Mouse (Mus musculus): ENCODE results near the gene Ndst2. TPM values are rescaled to one million over a fixed set of nuclear protein-coding genes. Genes with fewer than 3 reads are reported as not detected.

The Ndst2 gene
- 11.9 TPM for polyA plus RNA-seq (2012; fragmentation: generic; extraction: Trizol)

GRCm38 (mm10) chr14:20733952-20734774 is at the start of gene Ndst2:
Gene Ndst2, minus strand, starts transcription at chr14:20734562.
- peak; percentile 93 for TF ChIP-seq POLR2A (IDR thresholded peaks at IDR 0.05; ENCODE audit: insufficient read length, low read depth)
- peak in 1 of 3 experiments; percentile 39 for TF ChIP-seq MYOD1 (IDR thresholded peaks at IDR 0.05; ENCODE audit: control insufficient read depth in 1 of 3, insufficient read length in 2 of 3, low read depth in 2 of 3)
- peak in 1 of 3 experiments; percentile 23 for TF ChIP-seq MYOG (IDR thresholded peaks at IDR 0.05; ENCODE audit: control insufficient read depth in 1 of 3, insufficient read depth in 1 of 3, insufficient read length in 2 of 3, low read depth in 2 of 3)
- peak; percentile 95 for TF ChIP-seq POLR2AphosphoS2 (IDR thresholded peaks at IDR 0.05; ENCODE audit: insufficient read length, low read depth)
- TF ChIP-seq CEBPB (IDR thresholded peaks at IDR 0.05; ENCODE audit: insufficient read depth, poor library complexity, severe bottlenecking), result no peak
- no peak for TF ChIP-seq REST (IDR thresholded peaks at IDR 0.05; ENCODE audit: insufficient read depth, insufficient read length)
- Histone ChIP-seq H3K27me3 (ENCODE audit: control insufficient read depth, insufficient read depth, insufficient read length) (no peaks in the 10 kb centered on the region), H3K4me3 (peak within 1 kb of the TSS; percentile 56), H3K36me3 (ENCODE audit: control insufficient read depth, insufficient read depth) (peaks cover 20% of the 10 kb centered on the region), H3K4me2 (ENCODE audit: low read depth) (peak within 1 kb of the TSS; percentile 69), H3ac (ENCODE audit: control insufficient read depth, insufficient read length) (peak within 1 kb of the TSS; percentile 98), H3K79me2 (ENCODE audit: control insufficient read depth, insufficient read depth) (no peaks in the 10 kb centered on the region)

GRCm38 (mm10) chr14:20783526-20783925 is 49.2 kb upstream of the Ndst2 start:
- Histone ChIP-seq H3K36me3 (ENCODE audit: control insufficient read depth, insufficient read depth) (peaks cover 26% of the 10 kb centered on the region), H3K27me3 (ENCODE audit: control insufficient read depth, insufficient read depth, insufficient read length) (no peaks in the 10 kb centered on the region), H3K4me2 (ENCODE audit: low read depth) (peak overlapping the region; percentile 50), H3K4me3 (no peak overlapping the region), H3K79me2 (ENCODE audit: control insufficient read depth, insufficient read depth) (peaks cover 74% of the 10 kb centered on the region), H3ac (ENCODE audit: control insufficient read depth, insufficient read length) (no peak overlapping the region)
- no peak for TF ChIP-seq MYOD1 (IDR thresholded peaks at IDR 0.05; ENCODE audit: control insufficient read depth in 1 of 3, insufficient read length in 2 of 3, low read depth in 2 of 3)
- no peak for TF ChIP-seq TCF3 (IDR thresholded peaks at IDR 0.05; ENCODE audit: insufficient read length, low read depth)
- TF ChIP-seq TCF12 (IDR thresholded peaks at IDR 0.05; ENCODE audit: insufficient read depth, poor library complexity, severe bottlenecking), result no peak
- TF ChIP-seq REST (IDR thresholded peaks at IDR 0.05; ENCODE audit: insufficient read depth, insufficient read length), result no peak
- TF ChIP-seq USF1 (IDR thresholded peaks at IDR 0.05; ENCODE audit: low read depth), result no peak
- TF ChIP-seq MAX (IDR thresholded peaks at IDR 0.05; ENCODE audit: low read depth), result no peak
- no peak for TF ChIP-seq POLR2AphosphoS2 (IDR thresholded peaks at IDR 0.05; ENCODE audit: insufficient read length, low read depth)
- TF ChIP-seq CEBPB (IDR thresholded peaks at IDR 0.05; ENCODE audit: insufficient read depth, poor library complexity, severe bottlenecking), result no peak
- TF ChIP-seq MYOG (IDR thresholded peaks at IDR 0.05; ENCODE audit: control insufficient read depth in 1 of 3, insufficient read depth in 1 of 3, insufficient read length in 2 of 3, low read depth in 2 of 3), result no peak
- TF ChIP-seq SRF (IDR thresholded peaks at IDR 0.05; ENCODE audit: control insufficient read depth, insufficient read length, low read depth), result no peak
- TF ChIP-seq POLR2A (IDR thresholded peaks at IDR 0.05; ENCODE audit: insufficient read length, low read depth), result no peak
- TF ChIP-seq E2F4 (IDR thresholded peaks at IDR 0.05; ENCODE audit: insufficient read depth), result no peak

GRCm38 (mm10) chr14:20782860-20783259 is 48.5 kb upstream of the Ndst2 start:
- no peak overlapping the region for H3K4me3 ChIP-seq
- peaks cover 33% of the 10 kb centered on the region for H3K36me3 ChIP-seq (ENCODE audit: control insufficient read depth, insufficient read depth)
- no peak overlapping the region for H3ac ChIP-seq (ENCODE audit: control insufficient read depth, insufficient read length)
- no peaks in the 10 kb centered on the region for H3K27me3 ChIP-seq (ENCODE audit: control insufficient read depth, insufficient read depth, insufficient read length)
- H3K4me2 ChIP-seq (ENCODE audit: low read depth), result peak overlapping the region; percentile 50
- peak; percentile 62 for TF ChIP-seq SRF (IDR thresholded peaks at IDR 0.05; ENCODE audit: control insufficient read depth, insufficient read length, low read depth)
- peak; percentile 72 for TF ChIP-seq TCF3 (IDR thresholded peaks at IDR 0.05; ENCODE audit: insufficient read length, low read depth)
- peak; percentile 74 for TF ChIP-seq TCF12 (IDR thresholded peaks at IDR 0.05; ENCODE audit: insufficient read depth, poor library complexity, severe bottlenecking)
- TF ChIP-seq USF1 (IDR thresholded peaks at IDR 0.05; ENCODE audit: low read depth), result no peak
- peak; percentile 43; the same call in 1 of the 2 replicates for TF ChIP-seq CEBPB (IDR thresholded peaks at IDR 0.05; ENCODE audit: insufficient read depth, poor library complexity, severe bottlenecking)
- TF ChIP-seq MYOG (IDR thresholded peaks at IDR 0.05; ENCODE audit: control insufficient read depth in 1 of 3, insufficient read depth in 1 of 3, insufficient read length in 2 of 3, low read depth in 2 of 3), result peak; percentile 71 to 97 (median 90)
- peak; percentile 16 to 96 (median 89) for TF ChIP-seq MYOD1 (IDR thresholded peaks at IDR 0.05; ENCODE audit: control insufficient read depth in 1 of 3, insufficient read length in 2 of 3, low read depth in 2 of 3)
- TF ChIP-seq POLR2AphosphoS2 (IDR thresholded peaks at IDR 0.05; ENCODE audit: insufficient read length, low read depth), result no peak
- H3K79me2 ChIP-seq (ENCODE audit: control insufficient read depth, insufficient read depth), result peaks cover 74% of the 10 kb centered on the region

GRCm38 (mm10) chr14:20780217-20780616 is 45.9 kb upstream of the Ndst2 start:
- peaks cover 74% of the 10 kb centered on the region for H3K79me2 ChIP-seq (ENCODE audit: control insufficient read depth, insufficient read depth)
- peak overlapping the region; percentile 72 for H3K4me2 ChIP-seq (ENCODE audit: low read depth)
- TF ChIP-seq CEBPB (IDR thresholded peaks at IDR 0.05; ENCODE audit: insufficient read depth, poor library complexity, severe bottlenecking) (no peak), TCF12 (IDR thresholded peaks at IDR 0.05; ENCODE audit: insufficient read depth, poor library complexity, severe bottlenecking) (no peak), MYOG (IDR thresholded peaks at IDR 0.05; ENCODE audit: control insufficient read depth in 1 of 3, insufficient read depth in 1 of 3, insufficient read length in 2 of 3, low read depth in 2 of 3) (peak in 1 of 3 experiments; percentile 66), E2F4 (IDR thresholded peaks at IDR 0.05; ENCODE audit: insufficient read depth) (no peak), MAX (IDR thresholded peaks at IDR 0.05; ENCODE audit: low read depth) (no peak), POLR2A (IDR thresholded peaks at IDR 0.05; ENCODE audit: insufficient read length, low read depth) (no peak), POLR2AphosphoS2 (IDR thresholded peaks at IDR 0.05; ENCODE audit: insufficient read length, low read depth) (no peak), TCF3 (IDR thresholded peaks at IDR 0.05; ENCODE audit: insufficient read length, low read depth) (peak; percentile 7), USF1 (IDR thresholded peaks at IDR 0.05; ENCODE audit: low read depth) (no peak), MYOD1 (IDR thresholded peaks at IDR 0.05; ENCODE audit: control insufficient read depth in 1 of 3, insufficient read length in 2 of 3, low read depth in 2 of 3) (peak in 2 of 3 experiments; percentile 64 to 80), REST (IDR thresholded peaks at IDR 0.05; ENCODE audit: insufficient read depth, insufficient read length) (no peak), SRF (IDR thresholded peaks at IDR 0.05; ENCODE audit: control insufficient read depth, insufficient read length, low read depth) (no peak)
- H3K27me3 ChIP-seq (ENCODE audit: control insufficient read depth, insufficient read depth, insufficient read length), result no peaks in the 10 kb centered on the region
- no peak overlapping the region for H3K4me3 ChIP-seq
- peaks cover 30% of the 10 kb centered on the region for H3K36me3 ChIP-seq (ENCODE audit: control insufficient read depth, insufficient read depth)
- H3ac ChIP-seq (ENCODE audit: control insufficient read depth, insufficient read length), result no peak overlapping the region

Measured in myocyte (in vitro differentiated cells).